Mouse (Mus musculus) heart, embryonic 15.5 days (tissue): ENCODE data around the gene Cttnbp2. TPM values are rescaled to one million over a fixed set of nuclear protein-coding genes. Genes with fewer than 3 reads are reported as not detected.

Experiments
- ATAC-seq: fragments of 200-750 bp; cut with Nextera tagmentation; replicated peaks from 2 replicates; pipeline ENCODE4 v1.8.0; 2017; ENCODE audit warnings: low read depth, moderate TSS enrichment; ENCODE audit not compliant: insufficient number of reproducible peaks, insufficient read depth, low FRiP score
- H3K27ac ChIP-seq: fragments of 300-500 bp; sonication (generic); 2 replicates; pipeline ENCODE4 v1.5.1; 2015; ENCODE audit warnings: mild to moderate bottlenecking, inconsistent platforms
- H3K27me3 ChIP-seq: fragments of 300-500 bp; sonication (generic); 2 replicates; pipeline ENCODE4 v1.6.1; 2015; ENCODE audit warnings: inconsistent platforms
- H3K36me3 ChIP-seq: fragments of 300-500 bp; sonication (generic); 2 replicates; pipeline ENCODE4 v1.6.1; 2015; ENCODE audit warnings: mild to moderate bottlenecking, inconsistent platforms
- H3K4me1 ChIP-seq: fragments of 300-500 bp; sonication (generic); replicated peaks from 2 replicates; pipeline ENCODE4 v1.6.1; 2015; ENCODE audit warnings: inconsistent platforms
- H3K4me2 ChIP-seq: fragments of 300-500 bp; sonication (generic); 2 replicates; pipeline ENCODE4 v1.6.1; 2015; ENCODE audit warnings: inconsistent platforms, mild to moderate bottlenecking, moderate library complexity
- H3K4me3 ChIP-seq: fragments of 300-500 bp; sonication (generic); 2 replicates; pipeline ENCODE4 v1.5.1; 2015; ENCODE audit warnings: mild to moderate bottlenecking, inconsistent platforms
- H3K9ac ChIP-seq: fragments of 300-500 bp; sonication (generic); 2 replicates; pipeline ENCODE4 v1.6.1; 2015; ENCODE audit warnings: mild to moderate bottlenecking, inconsistent platforms
- H3K9me3 ChIP-seq: fragments of 300-500 bp; sonication (generic); replicated peaks from 2 replicates; pipeline ENCODE4 v1.6.1; 2016; ENCODE audit warnings: inconsistent platforms
- WGBS: fragments of 180-500 bp; shearing (Covaris S2); methylation state at CpG from one replicate; pipeline ENCODE4 v1.1.7; 2015; ENCODE audit warnings: mixed read lengths; 5-methylcytosine and 5-hydroxymethylcytosine counted together
- polyA plus RNA-seq: library from polyadenylated mRNA; unstranded; fragments of >200 nt; fragmentation: Nextera tagmentation; extraction: Ambion mirVana; gene quantifications from 2 replicates; pipeline ENCODE4 v1.2.1, GENCODE M21; 2015

Cttnbp2 gene
- polyA plus RNA-seq, 1 experiment from 2014 or later: 6.0 TPM

GRCm38 (mm10) chr6:18434828-18435531 lies 79.7 kb downstream of the Cttnbp2 start:
- Histone ChIP-seq H3K4me3 (no peak overlapping the region), H3K27ac (no peak overlapping the region), H3K4me1 (peaks cover 29% of the 10 kb centered on the region), H3K4me2 (no peak overlapping the region), H3K36me3 (no peaks in the 10 kb centered on the region), H3K27me3 (no peaks in the 10 kb centered on the region), H3K9ac (no peak overlapping the region), H3K9me3 (no peaks in the 10 kb centered on the region)
- no peak for ATAC-seq
- 69% methylated on average over 16 of the region's 16 CpGs for WGBS

GRCm38 (mm10) chr6:18434355-18434754 lies 80.3 kb downstream of the Cttnbp2 start:
- Histone ChIP-seq H3K4me1 (peaks cover 29% of the 10 kb centered on the region), H3K36me3 (no peaks in the 10 kb centered on the region), H3K4me3 (no peak overlapping the region), H3K27ac (no peak overlapping the region), H3K27me3 (no peaks in the 10 kb centered on the region), H3K9me3 (no peaks in the 10 kb centered on the region), H3K4me2 (no peak overlapping the region), H3K9ac (no peak overlapping the region)
- WGBS: 88% methylated on average over 8 of the region's 8 CpGs
- no peak for ATAC-seq

DNA sequence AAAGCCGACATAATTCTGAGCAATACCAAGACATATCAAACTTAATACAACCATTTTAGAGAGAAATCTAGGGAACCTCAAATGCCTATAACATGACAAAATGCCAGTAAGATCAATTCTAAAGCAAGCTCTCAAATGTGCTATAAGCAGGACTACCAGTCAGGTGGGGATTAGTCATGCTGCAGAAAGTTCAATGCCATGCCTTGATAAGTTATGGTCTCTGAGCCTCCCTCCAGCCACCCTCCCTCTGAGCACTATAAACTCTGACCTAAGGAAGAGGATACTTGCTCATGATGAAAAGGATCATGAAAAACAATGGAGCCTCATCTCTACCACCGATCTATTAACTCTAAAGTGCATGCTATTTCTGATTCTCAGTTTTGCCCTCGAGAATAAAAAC lies 82.3 kb downstream of the Cttnbp2 start:
- no peak overlapping the region for H3K27ac ChIP-seq

DNA sequence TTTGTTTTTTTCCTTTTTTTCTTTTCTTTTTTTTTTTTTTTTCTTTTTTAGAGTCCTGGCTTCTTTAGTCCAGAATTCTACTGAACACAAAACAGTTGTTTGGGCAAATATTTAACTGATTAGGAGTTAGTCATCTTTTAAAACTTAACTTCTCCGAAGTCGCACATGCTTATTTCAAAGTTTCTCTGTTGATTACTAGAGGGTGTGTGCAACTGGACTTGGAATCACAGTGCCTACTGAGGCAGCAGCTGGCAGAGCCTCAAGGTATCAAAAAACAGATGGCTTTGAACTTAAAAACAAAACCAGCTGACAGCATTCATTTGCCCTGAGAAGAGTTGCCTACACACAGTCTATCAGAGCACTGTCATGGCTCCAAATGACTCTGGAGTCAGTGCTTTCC lies 82.8 kb downstream of the Cttnbp2 start:
- no peaks in the 10 kb centered on the region for H3K36me3 ChIP-seq
- H3K9me3 ChIP-seq: no peaks in the 10 kb centered on the region
- H3K9ac ChIP-seq: no peak overlapping the region
- no peak overlapping the region for H3K4me2 ChIP-seq
- H3K4me3 ChIP-seq: no peak overlapping the region
- H3K4me1 ChIP-seq: peaks cover 29% of the 10 kb centered on the region
- no peaks in the 10 kb centered on the region for H3K27me3 ChIP-seq
- no peak for ATAC-seq
- WGBS: 91% methylated on average over 2 of the region's 2 CpGs
- H3K27ac ChIP-seq: no peak overlapping the region

More for the DNA sequence above, 82.3 kb downstream of the Cttnbp2 start:
- H3K4me2 ChIP-seq: no peak overlapping the region
- no peaks in the 10 kb centered on the region for H3K36me3 ChIP-seq
- no peaks in the 10 kb centered on the region for H3K9me3 ChIP-seq
- 55% methylated on average over 3 of the region's 3 CpGs for WGBS
- H3K4me3 ChIP-seq: no peak overlapping the region
- H3K9ac ChIP-seq: no peak overlapping the region
- no peaks in the 10 kb centered on the region for H3K27me3 ChIP-seq
- peaks cover 29% of the 10 kb centered on the region for H3K4me1 ChIP-seq
- ATAC-seq: no peak

GRCm38 (mm10) chr6:18430062-18430461 lies 84.6 kb downstream of the Cttnbp2 start:
- no peak overlapping the region for H3K4me3 ChIP-seq
- ATAC-seq: no peak
- peaks cover 15% of the 10 kb centered on the region for H3K4me1 ChIP-seq
- H3K27ac ChIP-seq: no peak overlapping the region
- WGBS: 78% methylated on average over 3 of the region's 3 CpGs
- H3K36me3 ChIP-seq: no peaks in the 10 kb centered on the region
- no peak overlapping the region for H3K4me2 ChIP-seq
- no peak overlapping the region for H3K9ac ChIP-seq
- H3K9me3 ChIP-seq: no peaks in the 10 kb centered on the region
- no peaks in the 10 kb centered on the region for H3K27me3 ChIP-seq

- H3K4me2 ChIP-seq: no peak overlapping the region
- no peaks in the 10 kb centered on the region for H3K27me3 ChIP-seq
- no peak for ATAC-seq
- H3K4me1 ChIP-seq: no peaks in the 10 kb centered on the region
- 83% methylated on average over 6 of the region's 6 CpGs for WGBS
- no peaks in the 10 kb centered on the region for H3K9me3 ChIP-seq
- H3K36me3 ChIP-seq: no peaks in the 10 kb centered on the region
- no peak overlapping the region for H3K4me3 ChIP-seq
- no peak overlapping the region for H3K27ac ChIP-seq
- no peak overlapping the region for H3K9ac ChIP-seq
These were observed 89.8 kb downstream of the Cttnbp2 start for GRCm38 (mm10) chr6:18424822-18425221.

- Histone ChIP-seq H3K9me3 (no peaks in the 10 kb centered on the region), H3K9ac (no peak overlapping the region), H3K27ac (no peak overlapping the region), H3K4me3 (no peak overlapping the region), H3K4me1 (no peaks in the 10 kb centered on the region), H3K36me3 (no peaks in the 10 kb centered on the region), H3K4me2 (no peak overlapping the region), H3K27me3 (no peaks in the 10 kb centered on the region)
- ATAC-seq: no peak
- WGBS: 63% methylated on average over 3 of the region's 3 CpGs
These were observed 90.3 kb downstream of the Cttnbp2 start for GRCm38 (mm10) chr6:18424367-18424766.

DNA sequence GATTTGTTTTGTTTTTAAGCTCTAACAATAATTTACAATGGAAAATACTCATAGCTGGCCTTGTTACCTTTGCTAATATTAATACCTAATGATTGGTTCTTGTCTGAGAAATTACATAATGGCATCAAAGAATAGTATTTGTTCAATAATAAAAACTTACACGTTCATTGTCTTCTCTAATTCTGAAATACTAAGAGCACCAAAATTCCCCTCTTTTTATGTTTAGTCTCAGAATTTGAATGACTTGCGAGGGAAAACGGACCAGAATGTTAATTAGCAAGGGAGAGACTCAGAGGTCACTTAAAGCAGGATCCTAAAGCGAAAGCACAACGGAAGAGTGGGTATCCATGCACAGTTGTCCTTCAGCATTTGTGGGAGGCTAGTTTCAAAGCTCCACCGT lies 91.5 kb downstream of the Cttnbp2 start:
- Histone ChIP-seq H3K4me1 (no peaks in the 10 kb centered on the region), H3K4me2 (no peak overlapping the region), H3K36me3 (no peaks in the 10 kb centered on the region), H3K4me3 (no peak overlapping the region), H3K9ac (no peak overlapping the region), H3K9me3 (no peaks in the 10 kb centered on the region), H3K27ac (no peak overlapping the region), H3K27me3 (no peaks in the 10 kb centered on the region)
- no peak for ATAC-seq
- WGBS: 87% methylated on average over 6 of the region's 6 CpGs

DNA sequence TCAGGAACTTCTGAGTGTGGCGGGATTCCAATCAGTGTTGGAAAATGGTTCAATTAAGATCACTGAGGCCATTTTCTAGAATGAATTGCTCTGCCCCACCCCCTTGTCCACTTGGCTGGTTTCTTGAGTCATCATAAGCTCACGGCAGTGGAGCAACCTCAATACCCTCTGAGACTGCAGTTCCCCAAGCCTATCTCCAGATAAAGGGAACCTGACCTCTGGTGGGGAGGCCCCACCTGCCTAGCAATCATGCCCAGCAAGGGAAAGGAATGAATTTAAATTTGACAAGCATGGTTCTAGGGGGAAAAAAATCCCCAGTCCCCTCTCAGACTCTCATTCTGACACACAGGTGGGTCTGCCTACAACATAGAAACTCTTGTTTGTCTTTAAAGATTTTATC lies 93.1 kb downstream of the Cttnbp2 start:
- Histone ChIP-seq H3K4me3 (no peak overlapping the region), H3K27ac (no peak overlapping the region), H3K4me2 (no peak overlapping the region), H3K27me3 (no peaks in the 10 kb centered on the region), H3K9ac (no peak overlapping the region), H3K4me1 (no peaks in the 10 kb centered on the region), H3K36me3 (no peaks in the 10 kb centered on the region), H3K9me3 (no peaks in the 10 kb centered on the region)
- WGBS: 67% methylated on average over 2 of the region's 2 CpGs
- no peak for ATAC-seq

DNA sequence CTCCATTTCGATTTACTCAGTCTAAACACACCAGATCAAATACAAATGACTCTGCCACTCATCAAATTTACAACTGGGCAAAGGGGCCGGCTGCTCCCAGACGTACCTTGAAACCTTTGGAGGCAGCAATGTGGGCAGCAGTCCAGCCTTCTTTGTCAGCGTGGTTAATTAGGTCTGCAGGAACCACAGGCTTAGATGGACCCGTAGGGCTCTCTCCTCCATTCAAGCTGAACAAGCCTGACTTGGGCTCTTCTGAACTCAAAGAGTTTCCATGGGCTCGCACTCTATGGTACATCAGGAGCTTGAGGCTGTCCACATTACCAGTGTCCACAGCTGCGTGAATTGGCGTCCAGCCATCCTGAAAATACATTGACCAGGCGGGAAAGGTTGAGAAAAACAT lies 94.0 kb downstream of the Cttnbp2 start:
- Histone ChIP-seq H3K4me2 (no peak overlapping the region), H3K27me3 (no peaks in the 10 kb centered on the region), H3K9me3 (no peaks in the 10 kb centered on the region), H3K4me1 (no peaks in the 10 kb centered on the region), H3K36me3 (no peaks in the 10 kb centered on the region), H3K27ac (no peak overlapping the region), H3K4me3 (no peak overlapping the region), H3K9ac (no peak overlapping the region)
- WGBS: 68% methylated on average over 9 of the region's 9 CpGs
- ATAC-seq: no peak

DNA sequence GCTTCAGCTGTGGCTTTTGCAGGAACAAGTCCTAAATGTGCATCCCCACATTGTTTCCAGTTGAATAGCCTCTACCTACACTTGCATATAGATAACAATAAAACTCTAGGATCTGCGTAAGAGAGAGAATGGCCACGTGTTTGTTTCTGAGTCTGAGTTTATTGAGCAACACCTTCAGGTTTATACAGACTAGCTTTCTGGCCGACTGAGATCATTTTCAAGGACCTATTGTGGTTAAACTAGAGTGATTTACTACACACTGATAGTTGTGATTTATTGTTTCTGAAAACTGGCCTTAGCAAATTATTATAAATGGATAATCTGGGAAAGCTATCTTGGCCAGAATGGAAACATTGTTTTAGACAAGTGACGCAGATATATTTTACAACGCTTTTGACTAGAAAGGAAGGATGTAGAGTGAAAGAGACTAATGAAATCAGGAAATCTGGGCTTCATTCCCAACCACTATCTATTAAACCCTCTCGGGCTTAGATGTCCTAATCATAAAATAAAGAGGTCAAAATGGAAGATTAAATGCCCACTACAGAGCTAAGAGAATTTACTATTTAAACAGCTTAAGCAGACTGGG lies 96.7 kb downstream of the Cttnbp2 start:
- H3K4me1 ChIP-seq: no peaks in the 10 kb centered on the region
- 61% methylated on average over 6 of the region's 6 CpGs for WGBS
- no peak for ATAC-seq
- no peak overlapping the region for H3K4me2 ChIP-seq
- no peak overlapping the region for H3K27ac ChIP-seq
- no peaks in the 10 kb centered on the region for H3K9me3 ChIP-seq
- H3K27me3 ChIP-seq: no peaks in the 10 kb centered on the region
- H3K9ac ChIP-seq: no peak overlapping the region
- H3K4me3 ChIP-seq: no peak overlapping the region
- no peaks in the 10 kb centered on the region for H3K36me3 ChIP-seq

DNA sequence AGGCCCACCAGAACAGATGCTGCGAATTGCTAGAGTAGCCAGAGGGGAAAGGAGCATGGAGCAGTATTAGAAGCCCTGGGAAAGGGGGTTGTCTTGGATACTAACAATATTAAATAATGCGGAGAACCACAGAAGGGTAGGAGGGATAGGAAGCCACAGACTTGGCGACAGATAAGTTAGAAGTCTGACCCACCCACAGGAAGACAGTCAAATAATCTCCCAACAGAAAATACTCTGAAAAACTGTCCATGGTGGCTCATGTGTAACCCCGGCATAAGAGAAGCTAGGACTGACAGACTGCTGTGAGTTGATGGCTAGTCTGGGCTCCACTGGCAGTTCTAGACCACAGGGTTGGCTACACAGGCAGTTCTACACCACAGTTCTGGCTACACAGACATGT lies 98.7 kb downstream of the Cttnbp2 start:
- WGBS: 84% methylated on average over 4 of the region's 4 CpGs
- no peak overlapping the region for H3K4me2 ChIP-seq
- H3K9ac ChIP-seq: no peak overlapping the region

More for the DNA sequence above, 98.7 kb downstream of the Cttnbp2 start:
- no peaks in the 10 kb centered on the region for H3K9me3 ChIP-seq
- ATAC-seq: no peak
- no peaks in the 10 kb centered on the region for H3K4me1 ChIP-seq
- H3K27ac ChIP-seq: no peak overlapping the region
- H3K36me3 ChIP-seq: no peaks in the 10 kb centered on the region
- H3K4me3 ChIP-seq: no peak overlapping the region
- H3K27me3 ChIP-seq: no peaks in the 10 kb centered on the region
